Mouse (Mus musculus): Measurements from ENCODE around the gene Cadm3. TPM values are rescaled to one million over a fixed set of nuclear protein-coding genes. Genes with fewer than 3 reads are reported as not detected.

The Cadm3 gene
- total and polyA plus RNA-seq, 3 experiments: not detected

DNA sequence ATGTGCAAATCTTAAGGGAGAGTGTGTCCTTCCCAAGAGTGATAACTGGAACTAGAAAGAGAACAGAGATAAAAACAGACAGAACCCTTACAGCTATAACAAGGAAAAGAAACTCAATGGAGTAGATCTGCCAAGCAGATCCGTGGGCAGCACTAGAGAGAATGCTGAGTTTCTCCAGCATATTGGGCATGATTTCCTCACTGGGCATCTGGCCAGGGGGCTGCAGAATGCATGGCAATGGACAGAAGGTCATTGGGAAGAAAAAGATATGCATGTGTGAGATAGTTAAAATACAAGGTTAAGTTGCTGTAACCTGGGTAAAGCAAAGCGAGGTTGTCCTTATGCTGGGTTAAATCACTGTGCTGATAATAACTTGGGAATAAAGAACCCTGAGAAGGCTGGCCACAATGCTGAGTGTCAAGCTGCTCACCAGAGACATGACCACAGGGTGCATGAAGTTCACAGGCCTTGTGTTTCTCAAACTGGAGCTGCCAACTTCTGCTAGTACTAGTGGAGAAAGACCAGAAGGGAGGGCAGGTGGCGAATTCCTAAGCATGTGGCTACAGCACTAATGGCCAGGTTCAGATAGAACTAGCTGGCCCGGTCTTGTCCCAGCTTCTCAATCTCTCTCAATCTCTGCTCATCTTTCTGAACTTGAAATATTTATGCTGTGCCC, 3.2 kb downstream of the Cadm3 start:
- no peak overlapping the region for H3K27ac ChIP-seq (ENCODE audit: insufficient read depth, low read depth)
- DNase-seq (ENCODE audit: extremely low read depth): no peak
- no peaks in the 10 kb centered on the region for H3K9me3 ChIP-seq (replicated peaks; ENCODE audit: low read length)
- no peaks in the 10 kb centered on the region for H3K36me3 ChIP-seq (replicated peaks in 1 of 2; ENCODE audit: control insufficient read depth in 1 of 2, insufficient read depth in 1 of 2, low read length in 1 of 2)
- peaks cover 4 to 17% of the 10 kb centered on the region in 2 experiments for H3K4me1 ChIP-seq (ENCODE audit: control insufficient read depth in 1 of 2, insufficient read depth in 2 of 2)
- TF ChIP-seq MAFK (IDR thresholded peaks at IDR 0.05; ENCODE audit: insufficient replicate concordance, low read length): no peak
- TF ChIP-seq HCFC1 (IDR thresholded peaks at IDR 0.05; ENCODE audit: low read depth, low read length): no peak
- TF ChIP-seq E2F4 (IDR thresholded peaks at IDR 0.05; ENCODE audit: insufficient replicate concordance, low read depth, low read length): no peak
- TF ChIP-seq RAD21 (IDR thresholded peaks at IDR 0.05; ENCODE audit: low read depth, low read length): no peak
- no peak for TF ChIP-seq IRF4 (IDR thresholded peaks at IDR 0.05; ENCODE audit: low read depth, low read length)
- no peak for TF ChIP-seq TCF12 (IDR thresholded peaks at IDR 0.05; ENCODE audit: low read depth, low read length)
- TF ChIP-seq JUN (IDR thresholded peaks at IDR 0.05; ENCODE audit: insufficient read depth, low read depth, low read length): no peak
- TF ChIP-seq NELFE (IDR thresholded peaks at IDR 0.05; ENCODE audit: low read depth, low read length): no peak
- no peak for TF ChIP-seq SIN3A (IDR thresholded peaks at IDR 0.05; ENCODE audit: low read length)
- no peak for TF ChIP-seq USF1 (IDR thresholded peaks at IDR 0.05; ENCODE audit: low read depth, low read length)
- no peak for TF ChIP-seq MAZ (IDR thresholded peaks at IDR 0.05; ENCODE audit: low read depth, low read length)
- TF ChIP-seq ELF1 (IDR thresholded peaks at IDR 0.05; ENCODE audit: low read depth, low read length): no peak
- TF ChIP-seq MXI1 (IDR thresholded peaks at IDR 0.05; ENCODE audit: low read depth, low read length): no peak
- no peak for TF ChIP-seq BHLHE40 (IDR thresholded peaks at IDR 0.05; ENCODE audit: low read depth, low read length)
- no peak for TF ChIP-seq ZMIZ1 (IDR thresholded peaks at IDR 0.05; ENCODE audit: low read depth, low read length)
- TF ChIP-seq CHD1 (IDR thresholded peaks at IDR 0.05; ENCODE audit: low read depth, low read length): no peak
- no peak for TF ChIP-seq CHD2 (IDR thresholded peaks at IDR 0.05; ENCODE audit: low read length)
- no peak overlapping the region for H3K9ac ChIP-seq (ENCODE audit: insufficient read depth, low read depth)
- no peak overlapping the region for H3K4me2 ChIP-seq (ENCODE audit: insufficient read depth, low read depth, poor library complexity, severe bottlenecking)
- H3K79me2 ChIP-seq (replicated peaks; ENCODE audit: control insufficient read depth, extremely low read depth, insufficient read depth, poor library complexity, severe bottlenecking): no peaks in the 10 kb centered on the region
- in situ Hi-C loops (cut with MboI; ENCODE audit: low pct_ligation_motif_present, low pct_unique_long_range_greater_than_20kb, low sequenced_read_pairs): no loop called here
- H3K27me3 ChIP-seq (replicated peaks): peaks cover 42% of the 10 kb centered on the region
- dilution Hi-C loops (cut with MboI; ENCODE audit: extremely low pct_ligation_motif_present, extremely low pct_unique_long_range_greater_than_20kb, low sequenced_read_pairs): no loop called here
- H3K4me3 ChIP-seq (replicated peaks in 1 of 3; ENCODE audit: low read depth in 2 of 3, low read length in 2 of 3, poor library complexity in 1 of 3): no peak overlapping the region

- no peaks in the 10 kb centered on the region for H3K9me3 ChIP-seq (replicated peaks; ENCODE audit: low read length)
- H3K27me3 ChIP-seq (replicated peaks): peaks cover 40% of the 10 kb centered on the region
- no peak for DNase-seq (ENCODE audit: extremely low read depth)
- in situ Hi-C loops (cut with MboI; ENCODE audit: low pct_ligation_motif_present, low pct_unique_long_range_greater_than_20kb, low sequenced_read_pairs) (no loop called here), dilution Hi-C loops (cut with MboI; ENCODE audit: extremely low pct_ligation_motif_present, extremely low pct_unique_long_range_greater_than_20kb, low sequenced_read_pairs) (no loop called here)
- peaks cover 4 to 17% of the 10 kb centered on the region in 2 experiments for H3K4me1 ChIP-seq (ENCODE audit: control insufficient read depth in 1 of 2, insufficient read depth in 2 of 2)
- no peak overlapping the region for H3K4me3 ChIP-seq (replicated peaks in 1 of 3; ENCODE audit: low read depth in 2 of 3, low read length in 2 of 3, poor library complexity in 1 of 3)
- no peak overlapping the region for H3K9ac ChIP-seq (ENCODE audit: insufficient read depth, low read depth)
- no peaks in the 10 kb centered on the region for H3K36me3 ChIP-seq (replicated peaks in 1 of 2; ENCODE audit: control insufficient read depth in 1 of 2, insufficient read depth in 1 of 2, low read length in 1 of 2)
- no peak overlapping the region for H3K27ac ChIP-seq (ENCODE audit: insufficient read depth, low read depth)
- no peaks in the 10 kb centered on the region for H3K79me2 ChIP-seq (replicated peaks; ENCODE audit: control insufficient read depth, extremely low read depth, insufficient read depth, poor library complexity, severe bottlenecking)
- no peak overlapping the region for H3K4me2 ChIP-seq (ENCODE audit: insufficient read depth, low read depth, poor library complexity, severe bottlenecking)
- no peak for TF ChIP-seq GABPA (IDR thresholded peaks at IDR 0.05; ENCODE audit: insufficient replicate concordance, low read depth, low read length)
- no peak for TF ChIP-seq POLR2AphosphoS2 (IDR thresholded peaks at IDR 0.05; ENCODE audit: low read depth, low read length)
- no peak for TF ChIP-seq ZKSCAN1 (IDR thresholded peaks at IDR 0.05; ENCODE audit: borderline replicate concordance, low read depth, low read length)
- TF ChIP-seq TCF12 (IDR thresholded peaks at IDR 0.05; ENCODE audit: low read depth, low read length): no peak
- TF ChIP-seq CTCF (conservative IDR thresholded peaks at IDR 0.05 in 1 of 2, IDR thresholded peaks at IDR 0.05 in 1 of 2; ENCODE audit: low read depth in 2 of 2, low read length in 2 of 2): no peak
Measured at GRCm38 (mm10) chr1:173363436-173363835, 4.1 kb downstream of the Cadm3 start.
